Comparison of ENCODE assay signal across 9 mouse cellular contexts in genomic region chrX:73685629-73686028, GRCm38 (mm10). TPM values are rescaled to one million over a fixed set of nuclear protein-coding genes. Genes with fewer than 3 reads are reported as not detected.
DNase-seq lines count a peak whose midpoint lies in the region; ATAC-seq and TF ChIP-seq lines count a peak whose summit lies in the region.
"Had no signal": no experiment of that assay in that cellular context is flagged by ENCODE, and none has a peak within 500 bp of the region (broad histone marks: within the 10 kb centered on the region; RNA-seq: fewer than 3 reads in every experiment).

No protein-coding gene starts in this region.

- no peak overlapping the region for H3K4me3 ChIP-seq in intestine, postnatal 0 days (ENCODE audit: low read depth, low read length)
- H3K4me3 ChIP-seq in forebrain, embryonic 15.5 days = no peak overlapping the region
- H3K4me3 ChIP-seq: left cerebral cortex, adult 2 months had no signal

- TF ChIP-seq CTCF in Patski (IDR thresholded peaks at IDR 0.05) = no peak
- no peak for TF ChIP-seq CTCF in intestine, postnatal 0 days (IDR thresholded peaks at IDR 0.05; ENCODE audit: low read depth)

- DNase-seq in ES-CJ7 (ENCODE audit: low read depth, low spot score) = peak; percentile 32
- DNase-seq in Patski (ENCODE audit: low read depth, low spot score) = no peak
- DNase-seq in fibroblast of lung, adult 2 months (ENCODE audit: low read depth) = peak; percentile 29
- no peak for DNase-seq in right cerebral cortex, postnatal 10 days (ENCODE audit: low spot score in 2 of 2)

- H3K9ac ChIP-seq in intestine, postnatal 0 days (ENCODE audit: low read depth, low read length) = no peak overlapping the region
- H3K9ac ChIP-seq in forebrain, embryonic 15.5 days (replicated peaks) = no peak overlapping the region

- POLR2A ChIA-PET in Patski (lab: Charles Lee) = interaction anchor here (1.6 kb wide), 1 partner anchor 11 kb away, joined by 9 read pairs; no protein-coding TSS in a partner anchor

- no peaks in the 10 kb centered on the region for H3K4me1 ChIP-seq in intestine, postnatal 0 days (replicated peaks; ENCODE audit: control insufficient read depth, insufficient read depth, low read length)
- H3K4me1 ChIP-seq in forebrain, embryonic 15.5 days = no peaks in the 10 kb centered on the region

- ATAC-seq in Patski = peak; percentile 63
- peak; percentile 84 for ATAC-seq in intestine, postnatal 0 days
- no peak for ATAC-seq in CD4-positive, CD25-positive, alpha-beta regulatory T cell, adult 4 months
- no peak for ATAC-seq in megakaryocyte, adult 5-6 weeks (ENCODE audit: poor library complexity, severe bottlenecking)
- no peak for ATAC-seq in forebrain, embryonic 15.5 days (replicated peaks)

- CTCF ChIA-PET in Patski (lab: Charles Lee) = interaction anchor here (1.2 to 2.0 kb wide), 3 partner anchors 10 to 32 kb away, joined by 3 to 5 read pairs (median 4); no protein-coding TSS in a partner anchor

- in situ Hi-C loops in Patski (cut with MboI; ENCODE audit: low pct_unique_long_range_greater_than_20kb) = no loop called here

- no peak overlapping the region for H3K4me2 ChIP-seq in intestine, postnatal 0 days (replicated peaks; ENCODE audit: low read depth)
- no peak overlapping the region for H3K4me2 ChIP-seq in forebrain, embryonic 15.5 days (replicated peaks)

- peak overlapping the region; percentile 82 for H3K27ac ChIP-seq in intestine, postnatal 0 days (ENCODE audit: low read depth, low read length)
- no peak overlapping the region for H3K27ac ChIP-seq in forebrain, embryonic 15.5 days (replicated peaks)
- H3K27ac ChIP-seq: left cerebral cortex, adult 2 months had no signal

- peaks cover 7% of the 10 kb centered on the region for H3K36me3 ChIP-seq in intestine, postnatal 0 days (ENCODE audit: control insufficient read depth, insufficient read depth)
- H3K36me3 ChIP-seq in forebrain, embryonic 15.5 days = peaks cover 12% of the 10 kb centered on the region; the same call in 1 of the 2 replicates

- no peaks in the 10 kb centered on the region for H3K9me3 ChIP-seq in intestine, postnatal 0 days (ENCODE audit: control insufficient read depth)
- H3K9me3 ChIP-seq in forebrain, embryonic 15.5 days = no peaks in the 10 kb centered on the region

- peaks cover 2% of the 10 kb centered on the region for H3K27me3 ChIP-seq in Patski
- no peaks in the 10 kb centered on the region for H3K27me3 ChIP-seq in intestine, postnatal 0 days (replicated peaks; ENCODE audit: control insufficient read depth, insufficient read depth, low read length)
- H3K27me3 ChIP-seq in forebrain, embryonic 15.5 days = no peaks in the 10 kb centered on the region

- WGBS in intestine, postnatal 0 days = 42% methylated on average over 3 of the region's 3 CpGs
- 81% methylated on average over 3 of the region's 3 CpGs for WGBS in forebrain, embryonic 15.5 days

RNA-seq across cellular contexts. Expression of gene Slc6a8, which starts 12.7 kb away (rescaled TPM):
- 192 TPM for polyA plus RNA-seq in Patski (2021)
- polyA plus RNA-seq in intestine, postnatal 0 days (2015; fragmentation: Nextera tagmentation; extraction: Ambion mirVana) = 46.8 and 50.9 TPM in 2 replicates
- under 1 TPM; 0.63 TPM for polyA plus RNA-seq in CD4-positive, CD25-positive, alpha-beta regulatory T cell, adult 4 months (2017; shearing (Covaris generic))
- not detected in 2 replicates for total RNA-seq in megakaryocyte, adult 5-6 weeks (2015)
- 1.1 TPM in 1 of 2 replicates, not detected in the other for total RNA-seq in megakaryocyte, adult 5-6 weeks (2017)
- polyA plus RNA-seq in forebrain, embryonic 15.5 days (2015; fragmentation: Nextera tagmentation; extraction: Ambion mirVana) = 6.5 and 7.0 TPM in 2 replicates

RNA-seq across cellular contexts. Expression of gene Pnck, which starts 25.7 kb away (rescaled TPM):
- 0.18 TPM for polyA plus RNA-seq in Patski (2021)
- polyA plus RNA-seq in intestine, postnatal 0 days (2015; fragmentation: Nextera tagmentation; extraction: Ambion mirVana) = 8.5 and 9.4 TPM in 2 replicates
- polyA plus RNA-seq in CD4-positive, CD25-positive, alpha-beta regulatory T cell, adult 4 months (2017; shearing (Covaris generic)) = 1 to 10 TPM; 2.6 to 2.7 TPM
- total RNA-seq in megakaryocyte, adult 5-6 weeks (2015) = 0.59 TPM in 1 of 2 replicates, not detected in the other
- not detected in 2 replicates for total RNA-seq in megakaryocyte, adult 5-6 weeks (2017)
- polyA plus RNA-seq in forebrain, embryonic 15.5 days (2015; fragmentation: Nextera tagmentation; extraction: Ambion mirVana) = 105 and 109 TPM in 2 replicates

RNA-seq across cellular contexts. Expression of gene Bcap31, which starts 30.3 kb away (rescaled TPM):
- polyA plus RNA-seq in Patski (2021) = 324 TPM
- polyA plus RNA-seq in intestine, postnatal 0 days (2015; fragmentation: Nextera tagmentation; extraction: Ambion mirVana) = 380 and 382 TPM in 2 replicates
- 100 to 1,000 TPM; 283 to 291 TPM for polyA plus RNA-seq in CD4-positive, CD25-positive, alpha-beta regulatory T cell, adult 4 months (2017; shearing (Covaris generic))
- total RNA-seq in megakaryocyte, adult 5-6 weeks (2015) = 211 and 214 TPM in 2 replicates
- 157 and 173 TPM in 2 replicates for total RNA-seq in megakaryocyte, adult 5-6 weeks (2017)
- polyA plus RNA-seq in forebrain, embryonic 15.5 days (2015; fragmentation: Nextera tagmentation; extraction: Ambion mirVana) = 98.3 and 101 TPM in 2 replicates

RNA-seq across cellular contexts. Expression of gene Abcd1, which starts 30.8 kb away (rescaled TPM):
- 13.3 TPM for polyA plus RNA-seq in Patski (2021)
- 46.5 and 51.3 TPM in 2 replicates for polyA plus RNA-seq in intestine, postnatal 0 days (2015; fragmentation: Nextera tagmentation; extraction: Ambion mirVana)
- 10 to 100 TPM; 23.3 to 44.3 TPM for polyA plus RNA-seq in CD4-positive, CD25-positive, alpha-beta regulatory T cell, adult 4 months (2017; shearing (Covaris generic))
- 80.0 and 82.4 TPM in 2 replicates for total RNA-seq in megakaryocyte, adult 5-6 weeks (2015)
- total RNA-seq in megakaryocyte, adult 5-6 weeks (2017) = 32.7 and 35.7 TPM in 2 replicates
- polyA plus RNA-seq in forebrain, embryonic 15.5 days (2015; fragmentation: Nextera tagmentation; extraction: Ambion mirVana) = 11.1 and 12.0 TPM in 2 replicates

RNA-seq across cellular contexts. Expression of gene Dusp9, which starts 46.4 kb away (rescaled TPM):
- 0.08 TPM for polyA plus RNA-seq in Patski (2021)
- 2.2 and 2.7 TPM in 2 replicates for polyA plus RNA-seq in intestine, postnatal 0 days (2015; fragmentation: Nextera tagmentation; extraction: Ambion mirVana)
- polyA plus RNA-seq in CD4-positive, CD25-positive, alpha-beta regulatory T cell, adult 4 months (2017; shearing (Covaris generic)) = under 1 TPM in 1 of 2 experiments, not detected in 1; 0.31 TPM
- 0.11 and 0.13 TPM in 2 replicates for total RNA-seq in megakaryocyte, adult 5-6 weeks (2015)
- total RNA-seq in megakaryocyte, adult 5-6 weeks (2017) = 0.16 TPM in 1 of 2 replicates, not detected in the other
- polyA plus RNA-seq in forebrain, embryonic 15.5 days (2015; fragmentation: Nextera tagmentation; extraction: Ambion mirVana) = 0.33 and 0.43 TPM in 2 replicates

Comparison
In these comparisons a context has a peak if more than half of its experiments do, and no peak if none do; other contexts are left out.
1. DNase-seq: peak in ES-CJ7 (single experiment) and fibroblast of lung, adult 2 months (single experiment); none in Patski (single experiment) and right cerebral cortex, postnatal 10 days (0 of 2).
2. ATAC-seq: peak in Patski (single experiment) and intestine, postnatal 0 days (single experiment); none in CD4-positive, CD25-positive, alpha-beta regulatory T cell, adult 4 months (single experiment), megakaryocyte, adult 5-6 weeks (single experiment) and forebrain, embryonic 15.5 days (single experiment).
3. RNA of gene Pnck, which starts 25.7 kb away (polyA plus RNA-seq): 105 to 109 TPM in forebrain, embryonic 15.5 days; 8.5 to 9.4 TPM in intestine, postnatal 0 days, 2.6 to 2.7 TPM in CD4-positive, CD25-positive, alpha-beta regulatory T cell, adult 4 months and 0.18 TPM in Patski (single experiment); every median in the first group is over 10 times any median in the second.